Mouse (Mus musculus): ENCODE results near the gene Btla.

The Btla gene

DNA sequence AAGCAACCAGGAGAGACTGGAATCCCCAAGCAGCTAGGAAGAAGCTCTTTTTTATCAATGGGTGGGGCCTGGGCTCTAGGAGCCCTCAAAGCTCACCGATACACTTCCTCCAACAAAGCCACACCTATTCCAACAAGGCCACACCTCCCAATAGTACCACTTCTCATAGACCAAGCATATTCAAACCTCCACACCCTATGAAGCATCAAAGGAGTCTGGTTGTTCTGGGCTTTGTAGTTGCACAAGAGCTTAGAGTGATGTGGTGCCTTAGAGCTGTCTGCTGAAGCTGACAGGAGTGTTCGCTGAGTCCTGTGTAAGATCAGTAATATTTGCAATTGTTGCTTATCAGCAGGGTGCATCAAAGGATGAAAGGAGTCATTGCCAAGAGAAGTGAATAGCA lies 37.2 kb downstream of the Btla start:
- DNase-seq: no peak

DNA sequence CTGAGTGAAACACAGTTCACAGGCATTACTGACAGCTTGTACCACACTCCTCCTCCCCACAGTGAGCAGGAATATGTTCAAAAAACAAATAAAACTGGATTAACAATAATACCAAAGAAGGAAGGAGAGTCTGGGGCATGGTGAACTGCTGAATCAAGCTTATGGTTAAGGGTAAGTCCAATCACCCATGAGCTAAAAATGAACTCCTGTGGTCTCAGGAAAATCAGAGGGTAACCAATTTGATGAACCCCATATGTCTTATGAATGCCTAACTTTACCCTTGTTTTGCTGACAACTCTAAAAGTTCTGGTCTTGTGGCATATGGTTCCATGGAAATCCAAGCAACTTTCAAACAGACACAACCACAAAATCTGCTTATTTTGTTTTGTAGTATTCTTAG lies 37.9 kb downstream of the Btla start:
- DNase-seq: no peak

GRCm38 (mm10) chr16:45269886-45270285 lies 45.8 kb downstream of the Btla start:
- no peak for DNase-seq

GRCm38 (mm10) chr16:45283093-45283492 lies 59.0 kb downstream of the Btla start:
- no peak for DNase-seq

GRCm38 (mm10) chr16:45297806-45298205 lies 73.7 kb downstream of the Btla start:
- no peak for DNase-seq

All from right cerebral cortex, postnatal 25 days (tissue).